Mouse (Mus musculus) heart, postnatal 25 days (tissue): ENCODE measurements around the gene Jpt1. TPM values are rescaled to one million over a fixed set of nuclear protein-coding genes. Genes with fewer than 3 reads are reported as not detected.

Source experiments
- DNase-seq: peaks from one replicate; pipeline ENCODE4 v3.0.0; 2022; ENCODE audit warnings: low spot score
- intact Hi-C: fragments of 180-260 bp; cut with DNase I; formaldehyde crosslinking; loops from one replicate; pipeline ENCODE4 v1.15.1; 2025
- microRNA-seq: library from miRNA; unstranded; fragments of <30 nt; microRNA quantifications from one replicate; pipeline ENCODE4 v1.2.0, GENCODE M21; 2022
- total RNA-seq, 2 experiments: library from RNA; stranded (reverse); gene quantifications; 2 replicates each; pipeline ENCODE4 v1.2.3; 2021

The Jpt1 gene
- total RNA-seq, 2 experiments from 2014 or later, result 121 to 135 TPM

- intact Hi-C loops, result no loop called here
These were observed 61.8 kb downstream of the Jpt1 start for GRCm38 (mm10) chr11:115452281-115452860.

GRCm38 (mm10) chr11:115451781-115452241 is 62.4 kb downstream of the Jpt1 start:
- intact Hi-C loops, result no loop called here
- no peak for DNase-seq

More at GRCm38 (mm10) chr11:115452281-115452860, 61.8 kb downstream of the Jpt1 start:
- no peak for DNase-seq

GRCm38 (mm10) chr11:115450176-115450575 is 64.0 kb downstream of the Jpt1 start:
- no peak for DNase-seq
- intact Hi-C loops, result no loop called here

- DNase-seq, result no peak
- intact Hi-C loops, result no loop called here
These were observed 65.2 kb downstream of the Jpt1 start for GRCm38 (mm10) chr11:115448998-115449397.

GRCm38 (mm10) chr11:115448075-115448474 is 66.1 kb downstream of the Jpt1 start:
- intact Hi-C loops, result no loop called here
- DNase-seq, result no peak

Small RNA genes lying within 50 kb of the gene (microRNA-seq; reads per million reads assigned to microRNA genes)
- gene Mir3968, result not detected

Other genes starting within 250 kb of the Jpt1 start
- under 1 TPM; 0.10 to 0.34 TPM for gene Grin2c, start 247.1 kb downstream of the Jpt1 start, total RNA-seq
- 1 to 10 TPM; 7.9 to 8.2 TPM for gene Fdxr, start 237.3 kb downstream of the Jpt1 start, total RNA-seq
- gene Fads6, start 216.7 kb downstream of the Jpt1 start, total RNA-seq, result 1 to 10 TPM; 1.1 to 1.5 TPM
- gene Otop2, start 207.2 kb downstream of the Jpt1 start, total RNA-seq, result not detected
- under 1 TPM in 1 of 2 experiments, not detected in 1; 0.20 TPM for gene Ush1g, start 192.3 kb downstream of the Jpt1 start, total RNA-seq
- gene Otop3, start 179.7 kb downstream of the Jpt1 start, total RNA-seq, result not detected
- 1 to 10 TPM; 4.2 to 5.4 TPM for gene Hid1, start 146.6 kb downstream of the Jpt1 start, total RNA-seq
- gene Cdr2l, start 132.5 kb downstream of the Jpt1 start, total RNA-seq, result 1 to 10 TPM; 5.5 to 6.6 TPM
- 100 to 1,000 TPM; 143 to 145 TPM for gene Mrpl58, start 110.6 kb downstream of the Jpt1 start, total RNA-seq
- gene Atp5h, start 94.4 kb downstream of the Jpt1 start, total RNA-seq, result 1,000 to 10,000 TPM; 2,312 to 2,343 TPM
- gene Kctd2, start 94.3 kb downstream of the Jpt1 start, total RNA-seq, result 10 to 100 TPM; 27.0 to 28.0 TPM
- not detected for gene Trim80, start 73.8 kb downstream of the Jpt1 start, total RNA-seq
- not detected for gene Slc16a5, start 51.9 kb downstream of the Jpt1 start, total RNA-seq
- gene Armc7, start 38.7 kb downstream of the Jpt1 start, total RNA-seq, result 1 to 10 TPM; 1.4 to 2.3 TPM
- gene Nt5c, start 22.5 kb downstream of the Jpt1 start, total RNA-seq, result 10 to 100 TPM; 13.9 to 14.9 TPM
- 100 to 1,000 TPM; 165 to 177 TPM for gene Sumo2, start 21.9 kb upstream of the Jpt1 start, total RNA-seq
- 10 to 100 TPM; 20.4 to 25.1 TPM for gene Nup85, start 50.0 kb upstream of the Jpt1 start, total RNA-seq
- 10 to 100 TPM; 74.0 to 82.3 TPM for gene Mrps7, start 89.5 kb upstream of the Jpt1 start, total RNA-seq
- 10 to 100 TPM; 20.9 to 24.5 TPM for gene Gga3, start 89.7 kb upstream of the Jpt1 start, total RNA-seq
- gene Mif4gd, start 98.6 kb upstream of the Jpt1 start, total RNA-seq, result 10 to 100 TPM; 45.5 to 56.9 TPM
- 10 to 100 TPM; 41.6 to 45.9 TPM for gene Slc25a19, start 113.9 kb upstream of the Jpt1 start, total RNA-seq
- 100 to 1,000 TPM; 107 to 108 TPM for gene Grb2, start 194.2 kb upstream of the Jpt1 start, total RNA-seq